Mouse (Mus musculus): ENCODE data around the gene Apoh.

GRCm38 (mm10) chr11:108300443-108300842 lies 42.7 kb upstream of the Apoh start:
- TF ChIP-seq CTCF (conservative IDR thresholded peaks at IDR 0.05 in 1 of 2, IDR thresholded peaks at IDR 0.05 in 1 of 2; ENCODE audit: low read depth in 2 of 2, low read length in 2 of 2) (no peak), RAD21 (IDR thresholded peaks at IDR 0.05; ENCODE audit: low read depth, low read length) (no peak), POLR2A (IDR thresholded peaks at IDR 0.05; ENCODE audit: low read depth, low read length) (no peak), EP300 (IDR thresholded peaks at IDR 0.05; ENCODE audit: low read length) (no peak), MXI1 (IDR thresholded peaks at IDR 0.05; ENCODE audit: low read depth, low read length) (no peak), ZC3H11A (IDR thresholded peaks at IDR 0.05; ENCODE audit: low read depth, low read length) (no peak), MAZ (IDR thresholded peaks at IDR 0.05; ENCODE audit: low read depth, low read length) (no peak), BHLHE40 (IDR thresholded peaks at IDR 0.05; ENCODE audit: low read depth, low read length) (no peak), MAFK (IDR thresholded peaks at IDR 0.05; ENCODE audit: insufficient replicate concordance, low read length) (no peak)

Measured in CH12.LX (cell line).